Mouse (Mus musculus) midbrain, embryonic 11.5 days (tissue): ENCODE data around the gene C77080. TPM values are rescaled to one million over a fixed set of nuclear protein-coding genes. Genes with fewer than 3 reads are reported as not detected.

Experiments
- ATAC-seq: fragments of 200-750 bp; cut with Nextera tagmentation; 2 replicates; pipeline ENCODE4 v1.8.0; 2017; ENCODE audit warnings: moderate TSS enrichment, moderate library complexity; ENCODE audit not compliant: low FRiP score
- DNase-seq: peaks from one replicate; pipeline ENCODE4 v3.0.0; 2015; ENCODE audit warnings: low spot score; ENCODE audit errors: missing footprints
- H3K27ac ChIP-seq: fragments of 300-500 bp; sonication (generic); 2 replicates; pipeline ENCODE4 v1.5.1; 2014; ENCODE audit warnings: low read depth, low read length
- H3K27me3 ChIP-seq: fragments of 300-500 bp; sonication (generic); 2 replicates; pipeline ENCODE4 v1.6.1; 2014; ENCODE audit warnings: mild to moderate bottlenecking, low read length, moderate library complexity, mixed read lengths; ENCODE audit not compliant: control insufficient read depth, insufficient read depth
- H3K36me3 ChIP-seq: fragments of 300-500 bp; sonication (generic); 2 replicates; pipeline ENCODE4 v1.6.1; 2014; ENCODE audit warnings: mild to moderate bottlenecking, low read length, moderate library complexity, mixed read lengths; ENCODE audit not compliant: control insufficient read depth, insufficient read depth
- H3K4me1 ChIP-seq: fragments of 300-500 bp; sonication (generic); 2 replicates; pipeline ENCODE4 v1.6.1; 2014; ENCODE audit warnings: low read length; ENCODE audit not compliant: control insufficient read depth, insufficient read depth
- H3K4me2 ChIP-seq: fragments of 300-500 bp; sonication (generic); 2 replicates; pipeline ENCODE4 v1.6.1; 2014; ENCODE audit warnings: mild to moderate bottlenecking, moderate library complexity
- H3K4me3 ChIP-seq: fragments of 300-500 bp; sonication (generic); 2 replicates; pipeline ENCODE4 v1.5.1; 2014; ENCODE audit warnings: low read depth, low read length
- H3K9ac ChIP-seq: fragments of 300-500 bp; sonication (generic); 2 replicates; pipeline ENCODE4 v1.6.1; 2014; ENCODE audit warnings: low read length
- H3K9me3 ChIP-seq: fragments of 300-500 bp; sonication (generic); 2 replicates; pipeline ENCODE4 v1.6.1; 2016; ENCODE audit warnings: low read length; ENCODE audit not compliant: control insufficient read depth
- WGBS: fragments of 180-500 bp; shearing (Covaris S2); extraction: QIAGEN DNeasy Blood & Tissue Kit; methylation state at CpG from one replicate; pipeline ENCODE4 v1.1.7; 2014; 5-methylcytosine and 5-hydroxymethylcytosine counted together
- polyA plus RNA-seq: library from polyadenylated mRNA; unstranded; fragments of >200 nt; fragmentation: Nextera tagmentation; extraction: Ambion mirVana; gene quantifications from 2 replicates; pipeline ENCODE4 v1.2.1, GENCODE M21; 2014

The C77080 gene
- polyA plus RNA-seq, 1 experiment from 2014 or later: 3.7 TPM

GRCm38 (mm10) chr4:129256450-129257380 is 4.5 kb downstream of the C77080 start:
- peak; percentile 46 for ATAC-seq

GRCm38 (mm10) chr4:129254571-129254970 is 6.6 kb downstream of the C77080 start:
- DNase-seq (no peak), ATAC-seq (no peak)
- Histone ChIP-seq H3K4me1 (peaks cover 25% of the 10 kb centered on the region), H3K4me3 (no peak overlapping the region), H3K27ac (no peak overlapping the region), H3K27me3 (peaks cover 9% of the 10 kb centered on the region; the same call in 1 of the 2 replicates), H3K9me3 (no peaks in the 10 kb centered on the region), H3K36me3 (no peaks in the 10 kb centered on the region), H3K9ac (no peak overlapping the region), H3K4me2 (no peak overlapping the region)
- 93% methylated on average over 3 of the region's 3 CpGs for WGBS

More at GRCm38 (mm10) chr4:129256450-129257380, 4.5 kb downstream of the C77080 start:
- peaks cover 17% of the 10 kb centered on the region for H3K4me1 ChIP-seq
- no peak for DNase-seq
- 28% methylated on average over 8 of the region's 8 CpGs for WGBS
- H3K9me3 ChIP-seq: no peaks in the 10 kb centered on the region
- no peak overlapping the region for H3K27ac ChIP-seq
- no peaks in the 10 kb centered on the region for H3K36me3 ChIP-seq
- H3K9ac ChIP-seq: no peak overlapping the region
- no peaks in the 10 kb centered on the region for H3K27me3 ChIP-seq
- no peak overlapping the region for H3K4me2 ChIP-seq
- no peak overlapping the region for H3K4me3 ChIP-seq

- Histone ChIP-seq H3K9me3 (no peaks in the 10 kb centered on the region), H3K4me1 (peaks cover 30% of the 10 kb centered on the region), H3K27me3 (peaks cover 27% of the 10 kb centered on the region), H3K4me2 (no peak overlapping the region), H3K9ac (no peak overlapping the region), H3K27ac (no peak overlapping the region), H3K4me3 (no peak overlapping the region), H3K36me3 (no peaks in the 10 kb centered on the region)
- 81% methylated on average over 2 of the region's 2 CpGs for WGBS
- no peak for DNase-seq
- no peak for ATAC-seq
Measured at GRCm38 (mm10) chr4:129252492-129252891, 8.7 kb downstream of the C77080 start.

- DNase-seq (peak; percentile 93), ATAC-seq (peak; percentile 73)
- peak overlapping the region; percentile 32 for H3K4me2 ChIP-seq
- H3K9me3 ChIP-seq: no peaks in the 10 kb centered on the region
- H3K27me3 ChIP-seq: peaks cover 36% of the 10 kb centered on the region
- H3K4me3 ChIP-seq: no peak overlapping the region
- peak overlapping the region; percentile 10; the same call in 1 of the 2 replicates for H3K9ac ChIP-seq
- WGBS: under 1% methylated on average over 15 of the region's 15 CpGs
- H3K36me3 ChIP-seq: no peaks in the 10 kb centered on the region
- H3K4me1 ChIP-seq: peaks cover 26% of the 10 kb centered on the region
- H3K27ac ChIP-seq: peak overlapping the region; percentile 2; the same call in 1 of the 2 replicates
Measured at GRCm38 (mm10) chr4:129251482-129252125, 9.6 kb downstream of the C77080 start.

GRCm38 (mm10) chr4:129250759-129251481 is 10.3 kb downstream of the C77080 start:
- peak overlapping the region; percentile 2; the same call in 1 of the 2 replicates for H3K27ac ChIP-seq
- H3K36me3 ChIP-seq: no peaks in the 10 kb centered on the region
- no peak overlapping the region for H3K4me3 ChIP-seq
- ATAC-seq: peak; percentile 51
- H3K9ac ChIP-seq: peak overlapping the region; percentile 2; the same call in 1 of the 2 replicates
- no peaks in the 10 kb centered on the region for H3K9me3 ChIP-seq
- no peak for DNase-seq
- peaks cover 22% of the 10 kb centered on the region for H3K4me1 ChIP-seq
- WGBS: 13% methylated on average over 15 of the region's 15 CpGs
- H3K27me3 ChIP-seq: peaks cover 39% of the 10 kb centered on the region
- H3K4me2 ChIP-seq: peak overlapping the region; percentile 32

- H3K9ac ChIP-seq: no peak overlapping the region
- no peaks in the 10 kb centered on the region for H3K9me3 ChIP-seq
- H3K27me3 ChIP-seq: peaks cover 44% of the 10 kb centered on the region
- DNase-seq (peak; percentile 90), ATAC-seq (no peak)
- H3K4me2 ChIP-seq: no peak overlapping the region
- WGBS: 24% methylated on average over 7 of the region's 7 CpGs
- no peak overlapping the region for H3K27ac ChIP-seq
- no peak overlapping the region for H3K4me3 ChIP-seq
- peaks cover 22% of the 10 kb centered on the region for H3K4me1 ChIP-seq
- no peaks in the 10 kb centered on the region for H3K36me3 ChIP-seq
Measured at GRCm38 (mm10) chr4:129249288-129249687, 11.9 kb downstream of the C77080 start.

GRCm38 (mm10) chr4:129248243-129248767 is 12.9 kb downstream of the C77080 start:
- WGBS: 1% methylated on average over 39 of the region's 74 CpGs
- peak overlapping the region; percentile 98 for H3K4me2 ChIP-seq
- ATAC-seq (no peak), DNase-seq (no peak)
- peak overlapping the region; percentile 73 for H3K9ac ChIP-seq
- H3K9me3 ChIP-seq: no peaks in the 10 kb centered on the region
- peak overlapping the region; percentile 59 for H3K4me3 ChIP-seq
- H3K4me1 ChIP-seq: peaks cover 22% of the 10 kb centered on the region
- peaks cover 44% of the 10 kb centered on the region for H3K27me3 ChIP-seq
- no peaks in the 10 kb centered on the region for H3K36me3 ChIP-seq
- H3K27ac ChIP-seq: no peak overlapping the region

GRCm38 (mm10) chr4:129247381-129248242 is 13.6 kb downstream of the C77080 start:
- Histone ChIP-seq H3K9me3 (no peaks in the 10 kb centered on the region), H3K4me1 (peaks cover 24% of the 10 kb centered on the region), H3K9ac (peak overlapping the region; percentile 73), H3K36me3 (no peaks in the 10 kb centered on the region), H3K4me3 (peak overlapping the region; percentile 59), H3K27me3 (peaks cover 44% of the 10 kb centered on the region), H3K27ac (no peak overlapping the region), H3K4me2 (peak overlapping the region; percentile 98)
- ATAC-seq: no peak
- WGBS: 10% methylated on average over 22 of the region's 24 CpGs
- no peak for DNase-seq
